Mouse (Mus musculus): ENCODE results near the gene Acta2.

The Acta2 gene

DNA sequence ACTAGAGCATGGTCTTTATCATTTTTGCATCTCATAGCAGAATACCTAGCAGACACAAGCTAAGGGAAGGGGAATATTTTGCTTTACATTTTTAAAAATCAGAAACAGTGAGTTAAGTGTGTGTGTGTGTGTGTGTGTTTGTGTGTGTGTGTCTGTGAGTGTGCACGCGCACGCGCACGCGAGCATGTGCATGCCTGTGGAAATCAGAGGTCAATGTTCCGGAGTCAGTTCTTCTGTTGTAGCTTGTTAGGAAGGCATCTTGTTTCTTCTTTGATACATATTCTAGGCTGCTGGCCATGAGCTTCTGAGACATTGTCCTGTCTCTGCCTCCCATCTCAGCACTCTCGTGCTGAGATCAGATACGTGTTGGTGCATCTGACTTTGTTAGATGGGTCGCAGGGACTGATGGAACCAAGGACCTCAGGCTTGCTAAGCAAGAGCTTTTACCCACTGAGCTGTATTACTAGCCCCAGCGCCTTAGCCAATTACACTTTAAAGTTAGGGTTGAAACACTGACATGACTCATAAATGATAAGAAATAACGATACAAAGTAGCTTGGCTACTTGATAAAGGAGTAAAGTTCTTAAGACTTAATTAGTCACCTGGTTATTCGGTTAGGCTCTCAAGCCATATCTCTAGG is 15.6 kb upstream of the Acta2 start:
- in situ Hi-C loops (cut with MboI, MseI) = no loop called here

DNA sequence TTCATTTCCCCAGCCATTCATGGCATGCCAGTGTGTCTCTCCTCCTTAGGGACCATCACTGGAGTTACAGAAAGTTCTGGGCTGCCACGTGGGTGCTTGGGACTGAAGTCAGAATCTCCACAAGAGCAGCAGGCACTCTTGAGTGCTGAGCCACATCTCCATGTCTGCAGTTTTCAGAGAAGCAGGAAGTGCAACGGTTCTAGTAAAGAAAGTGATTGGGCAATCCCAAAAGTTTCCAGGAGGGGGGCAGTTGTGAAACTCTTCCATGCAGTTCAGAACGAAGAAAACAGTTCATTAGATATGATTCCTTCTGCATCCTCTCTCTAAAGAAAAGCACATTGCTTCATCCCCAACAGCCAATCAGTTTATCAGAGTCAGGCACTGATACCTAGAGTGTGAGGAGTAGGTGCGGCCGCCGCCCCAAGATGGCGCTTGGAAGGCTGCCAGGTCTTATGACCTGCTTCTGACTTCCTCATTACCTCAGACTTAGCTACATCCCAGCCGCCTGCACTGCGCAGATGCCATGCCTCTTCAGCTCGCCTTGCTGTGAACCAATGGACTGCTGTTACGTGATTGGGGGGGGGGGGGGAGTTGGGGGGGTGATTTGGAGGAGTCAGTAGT is 14.8 kb upstream of the Acta2 start:
- in situ Hi-C loops (cut with MboI, MseI) = no loop called here

DNA sequence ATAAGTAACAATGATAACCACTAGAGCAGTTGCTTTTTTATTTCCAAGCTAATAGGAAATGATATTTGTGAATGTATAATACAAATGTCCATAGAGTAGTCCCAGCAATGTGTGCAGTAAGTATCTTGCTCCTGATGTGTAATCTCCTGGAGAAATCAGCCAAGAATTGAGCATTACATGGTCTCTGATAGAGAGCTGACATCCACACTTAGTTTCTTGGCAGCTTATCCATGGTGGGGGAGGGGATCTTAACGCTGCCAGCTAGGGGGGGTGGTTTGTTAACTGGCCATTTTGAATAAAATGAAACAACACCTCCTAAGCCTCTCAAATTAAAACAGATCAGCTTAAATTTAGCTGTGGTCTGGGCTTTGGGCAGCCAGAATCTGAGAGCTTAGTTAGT is 13.6 kb upstream of the Acta2 start:
- in situ Hi-C loops (cut with MboI, MseI) = no loop called here

DNA sequence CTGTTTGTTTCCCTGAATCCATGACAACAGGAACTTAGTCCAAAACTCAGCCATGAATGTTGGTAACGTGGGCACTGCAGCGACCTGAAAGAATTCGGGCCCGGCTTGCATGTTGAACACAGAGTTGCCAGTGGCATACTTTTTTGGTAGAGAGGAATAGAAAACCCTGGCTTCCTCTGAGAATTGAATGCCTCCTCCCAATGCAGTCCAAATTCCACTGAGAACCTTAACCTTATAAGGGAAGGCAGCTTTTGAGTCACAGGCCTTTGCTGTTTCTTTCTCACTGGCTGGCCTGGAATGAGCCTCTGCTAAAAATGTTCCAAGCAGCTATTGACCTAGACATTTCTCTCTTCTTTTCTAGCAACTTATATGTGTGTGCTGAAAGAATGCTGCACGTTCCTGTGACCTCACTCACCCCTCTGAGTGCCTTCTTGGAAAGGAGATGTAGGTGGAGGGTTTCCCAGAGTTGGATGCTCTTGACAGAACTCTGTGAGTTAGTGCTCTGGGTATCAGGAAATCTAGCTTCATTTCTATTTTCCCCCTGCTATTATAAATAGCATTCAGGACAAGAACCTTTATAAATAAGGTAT is 10.3 kb upstream of the Acta2 start:
- in situ Hi-C loops (cut with MboI, MseI) = no loop called here

DNA sequence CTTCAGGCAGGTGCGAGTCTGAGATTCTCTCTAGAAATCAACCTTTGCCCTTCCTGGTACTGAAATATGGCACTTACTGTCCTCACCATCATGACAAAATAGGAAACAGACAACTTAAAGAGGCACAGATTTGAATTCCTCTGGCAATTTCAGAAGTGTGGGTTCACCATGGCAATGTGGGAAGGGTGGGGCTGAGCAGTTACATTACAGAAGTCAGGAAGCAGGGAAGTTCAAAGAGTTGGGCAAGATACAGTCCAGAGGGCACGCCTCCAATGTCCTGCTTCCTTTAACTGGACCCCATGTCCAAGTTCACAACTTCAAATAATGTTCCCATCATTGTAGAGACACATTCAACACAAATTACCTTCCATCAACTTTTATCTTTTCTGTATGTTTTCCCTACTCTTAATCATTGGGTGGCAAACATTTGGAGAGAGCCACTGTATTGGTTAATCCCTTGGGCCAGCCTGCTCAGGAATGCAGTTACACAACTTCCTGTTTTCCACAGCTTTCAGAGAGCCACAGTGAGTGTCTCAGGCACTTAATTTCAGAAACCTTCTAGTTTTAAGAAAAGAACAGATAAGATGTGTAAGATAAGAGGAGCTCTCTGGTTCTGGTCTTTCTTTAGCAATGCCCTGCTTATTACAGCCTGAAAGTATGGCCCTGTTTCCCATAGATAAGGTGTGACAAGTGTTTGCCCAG is 7.0 kb upstream of the Acta2 start:
- in situ Hi-C loops (cut with MboI, MseI) = no loop called here

DNA sequence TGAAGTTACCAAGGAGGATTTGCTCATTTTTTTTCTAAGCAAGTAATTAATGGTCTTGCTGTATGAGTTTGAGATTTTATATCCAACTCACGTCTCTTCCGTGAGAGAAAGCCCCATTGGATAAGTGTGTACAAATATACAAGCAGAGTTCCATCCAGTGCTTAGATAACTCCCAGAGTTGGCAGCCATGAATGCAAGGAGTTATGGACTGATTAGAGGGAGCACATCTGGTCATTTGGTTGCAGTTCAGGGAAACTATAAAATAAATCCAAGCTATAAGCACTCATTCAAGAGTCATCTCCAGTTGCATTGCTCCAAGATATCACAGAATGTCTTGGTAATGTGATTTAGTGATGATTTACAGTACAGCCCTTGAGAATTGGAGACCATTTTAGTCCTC is 1.5 kb upstream of the Acta2 start:
- in situ Hi-C loops (cut with MboI, MseI) = no loop called here

DNA sequence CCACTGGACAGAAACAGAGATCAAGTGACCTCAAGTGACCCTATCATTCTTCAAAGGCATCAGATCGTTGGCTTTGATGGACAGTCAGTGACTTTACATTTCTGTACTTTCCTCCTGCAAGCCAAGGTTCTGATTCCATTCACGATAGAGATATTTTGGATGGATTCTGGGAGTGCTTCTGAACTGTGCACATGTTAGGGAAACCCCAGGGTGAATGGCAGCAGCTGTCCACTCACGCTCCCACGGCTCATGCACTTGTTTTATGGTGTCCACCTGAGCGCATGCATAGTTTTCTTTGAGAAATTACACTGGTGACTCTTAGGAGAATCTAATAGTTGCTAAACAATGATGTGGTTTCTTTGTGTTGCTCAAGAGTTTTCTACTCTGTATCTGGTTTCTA is 759 bp upstream of the Acta2 start:
- in situ Hi-C loops (cut with MboI, MseI) = no loop called here

DNA sequence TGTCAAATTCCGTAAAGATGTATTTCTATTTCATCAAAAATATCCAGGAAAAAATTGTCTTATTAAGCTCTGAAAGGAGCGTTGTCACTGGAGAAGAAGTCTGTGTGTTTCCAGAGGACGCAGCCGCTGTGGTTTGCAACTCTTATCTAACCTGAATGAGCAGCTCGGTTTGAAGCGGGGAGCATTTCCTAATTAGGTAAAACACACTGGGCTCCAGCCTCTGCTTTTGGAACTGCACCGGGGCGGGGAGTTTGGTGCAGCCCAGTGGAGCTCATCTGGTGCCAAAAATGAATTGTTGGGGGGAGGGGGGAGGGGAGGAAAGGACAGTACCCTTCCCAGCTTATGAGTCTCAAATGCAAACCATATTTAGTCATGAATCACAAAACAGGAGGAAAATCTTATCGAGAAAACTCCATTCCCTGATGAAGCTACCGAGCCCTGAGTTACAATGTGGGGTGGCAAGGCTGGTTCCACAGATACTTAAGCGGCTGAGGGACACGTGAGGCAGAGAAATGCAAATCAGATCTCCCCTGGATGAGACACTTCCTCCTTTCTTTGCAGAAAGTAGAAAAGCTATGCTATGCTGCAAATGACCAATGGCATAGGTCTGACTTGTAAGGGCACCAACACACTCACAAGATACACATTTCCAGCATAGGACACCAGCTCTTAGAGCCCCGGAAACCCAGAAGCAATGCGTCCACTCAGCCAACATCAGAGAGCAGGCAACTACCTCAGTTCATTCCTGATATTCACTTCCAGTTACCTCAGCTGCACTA is 1.1 kb downstream of the Acta2 start:
- in situ Hi-C loops (cut with MboI, MseI) = no loop called here

DNA sequence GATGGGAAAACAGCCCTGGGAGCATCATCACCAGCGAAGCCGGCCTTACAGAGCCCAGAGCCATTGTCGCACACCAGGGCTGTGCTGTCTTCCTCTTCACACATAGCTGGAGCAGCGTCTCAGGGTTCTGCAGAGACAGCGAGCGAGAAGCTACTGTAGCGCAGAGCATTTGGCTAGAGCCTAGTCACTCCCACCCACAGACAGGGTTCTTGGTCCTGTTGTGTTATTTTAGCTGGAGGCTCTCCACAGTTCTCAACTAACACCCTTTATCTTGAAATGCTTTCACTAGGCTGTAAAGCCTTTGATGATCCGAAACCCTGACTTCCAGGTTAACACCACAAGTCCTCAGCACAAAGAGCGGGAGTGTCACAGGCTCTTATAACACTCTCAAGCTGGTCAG is 2.9 kb downstream of the Acta2 start:
- in situ Hi-C loops (cut with MboI, MseI) = no loop called here

DNA sequence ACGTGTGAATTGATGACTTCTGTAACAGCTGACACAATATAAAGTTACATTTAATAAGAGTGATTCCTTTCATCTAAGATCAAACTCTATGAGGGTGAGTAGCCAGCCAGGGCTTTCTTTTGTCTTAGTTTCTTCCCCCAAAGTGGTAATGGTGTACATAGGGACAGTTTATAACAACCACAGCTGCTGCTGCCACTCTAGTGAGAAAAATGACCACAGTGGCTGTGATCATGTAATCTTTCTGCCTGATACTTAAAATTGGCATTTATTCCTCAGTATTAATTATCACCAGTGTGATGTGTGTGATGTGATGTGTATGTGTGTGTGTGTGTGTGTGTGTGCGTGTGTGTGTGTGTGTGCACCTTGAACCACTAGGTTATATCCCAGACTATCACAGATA is 3.5 kb downstream of the Acta2 start:
- in situ Hi-C loops (cut with MboI, MseI) = no loop called here

DNA sequence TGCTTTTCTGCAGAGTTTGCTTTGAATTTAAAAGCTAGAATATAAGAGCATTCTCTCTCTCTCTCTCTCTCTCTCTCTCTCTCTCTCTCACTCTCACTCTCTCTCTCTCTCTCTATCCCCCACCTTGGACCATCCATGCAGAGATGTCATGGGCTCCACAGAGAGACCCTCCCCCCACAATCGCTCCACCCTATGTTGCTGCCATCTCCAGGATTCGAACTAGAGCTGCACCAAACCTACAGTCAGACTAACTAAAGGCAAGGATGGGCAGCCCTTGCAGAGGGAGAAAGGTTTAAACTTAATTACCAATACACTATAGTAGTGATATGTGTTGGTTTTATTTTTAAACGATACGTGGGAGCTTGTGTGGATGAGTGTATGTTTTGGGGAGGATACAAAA is 4.8 kb downstream of the Acta2 start:
- in situ Hi-C loops (cut with MboI, MseI) = no loop called here

DNA sequence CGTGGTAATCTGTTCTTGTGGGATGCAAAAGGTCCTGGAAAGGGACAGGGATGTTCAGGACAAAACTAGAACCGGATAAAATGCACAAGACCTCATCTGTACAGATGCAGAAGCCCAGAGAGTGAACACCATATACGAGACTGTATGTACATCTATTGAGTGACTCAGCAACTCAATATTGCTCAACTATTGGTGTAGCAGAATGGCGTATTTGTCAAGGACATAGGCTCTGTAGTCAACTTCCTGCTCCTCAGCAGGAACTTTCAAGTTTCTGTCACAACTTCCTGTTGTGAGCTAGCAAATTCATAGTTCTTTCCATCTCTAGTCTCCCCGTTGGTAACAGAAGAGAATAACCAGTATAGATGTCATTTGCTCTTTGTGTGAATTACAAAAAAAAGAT is 6.8 kb downstream of the Acta2 start:
- in situ Hi-C loops (cut with MboI, MseI) = loop anchor here (10.0 kb wide), 2 partner anchors 56 to 1326 kb away; no protein-coding TSS in a partner anchor

DNA sequence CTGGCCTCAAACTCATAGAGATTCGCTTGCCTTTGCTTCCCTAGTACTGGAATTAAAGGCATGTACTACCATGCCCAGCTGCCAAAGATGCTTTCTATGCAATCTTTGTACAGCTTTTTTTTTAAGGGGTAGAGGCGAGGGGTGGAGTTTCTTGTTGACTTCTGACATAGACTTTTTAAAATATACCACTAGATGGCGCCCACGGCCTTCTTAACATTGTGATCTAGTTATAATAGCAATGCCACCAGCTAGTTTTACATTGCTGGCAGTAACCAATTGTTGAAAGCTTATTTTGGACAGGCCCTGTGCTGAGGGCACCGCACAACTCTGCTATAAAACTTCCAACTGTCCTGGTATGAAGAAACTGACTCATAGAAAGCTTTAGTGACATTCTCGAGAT is 11.3 kb downstream of the Acta2 start:
- in situ Hi-C loops (cut with MboI, MseI) = loop anchor here (5.0 to 10.0 kb wide), 6 partner anchors 48 to 1331 kb away; partner anchors contain the start of gene Fas (in 1 of the 2)

DNA sequence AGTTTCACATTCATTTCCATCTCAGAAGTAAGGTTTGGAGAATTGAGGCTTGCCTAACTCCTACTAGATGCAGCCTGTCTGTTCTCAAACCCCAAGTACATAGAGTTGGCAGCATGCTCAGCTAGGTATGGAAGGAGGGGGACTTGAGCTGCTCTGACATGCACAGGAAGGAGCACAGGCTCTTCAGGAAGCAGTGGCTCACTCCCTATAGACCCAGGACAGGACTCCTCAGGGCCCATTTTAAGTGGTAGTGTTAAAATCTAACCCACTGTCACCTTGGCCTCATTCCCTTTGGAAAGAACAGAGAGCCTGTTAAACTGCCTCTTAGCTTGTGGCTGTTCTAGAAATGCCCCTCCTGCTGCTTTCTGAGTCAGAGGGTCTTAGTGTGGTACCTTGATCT is 12.5 kb downstream of the Acta2 start:
- in situ Hi-C loops (cut with MboI, MseI) = loop anchor here (5.0 to 10.0 kb wide), 6 partner anchors 49 to 1332 kb away; partner anchors contain the start of gene Fas (in 1 of the 2)

DNA sequence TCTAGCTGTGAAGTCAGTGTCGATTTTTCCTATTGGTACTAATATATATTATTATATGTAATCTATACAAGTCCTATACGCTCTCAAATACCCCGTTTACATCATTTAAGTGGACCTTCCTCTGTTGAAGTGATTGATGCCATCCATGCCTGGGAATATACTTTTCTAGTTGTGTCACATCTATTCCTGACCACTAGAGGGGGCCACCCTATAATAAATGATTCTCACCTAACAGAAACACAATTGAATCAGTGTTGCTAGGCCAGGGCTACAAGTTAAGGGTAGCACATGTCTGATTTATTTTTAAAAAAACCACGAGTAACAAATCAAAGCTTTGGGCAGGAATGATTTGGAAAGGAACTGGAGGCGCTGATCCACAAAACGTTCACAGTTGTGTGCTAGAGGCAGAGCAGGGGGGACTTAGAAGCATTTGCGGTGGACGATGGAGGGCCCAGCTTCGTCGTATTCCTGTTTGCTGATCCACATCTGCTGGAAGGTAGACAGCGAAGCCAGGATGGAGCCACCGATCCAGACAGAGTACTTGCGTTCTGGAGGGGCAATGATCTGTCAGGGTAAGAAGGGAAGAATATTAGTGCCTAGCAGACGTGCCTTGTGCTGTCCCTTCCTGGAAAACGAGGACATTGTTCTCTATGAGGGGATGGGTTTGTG is 14.0 kb downstream of the Acta2 start:
- in situ Hi-C loops (cut with MboI, MseI) = loop anchor here (5.0 to 10.0 kb wide), 6 partner anchors 51 to 1333 kb away; partner anchors contain the start of gene Fas (in 1 of the 2)

DNA sequence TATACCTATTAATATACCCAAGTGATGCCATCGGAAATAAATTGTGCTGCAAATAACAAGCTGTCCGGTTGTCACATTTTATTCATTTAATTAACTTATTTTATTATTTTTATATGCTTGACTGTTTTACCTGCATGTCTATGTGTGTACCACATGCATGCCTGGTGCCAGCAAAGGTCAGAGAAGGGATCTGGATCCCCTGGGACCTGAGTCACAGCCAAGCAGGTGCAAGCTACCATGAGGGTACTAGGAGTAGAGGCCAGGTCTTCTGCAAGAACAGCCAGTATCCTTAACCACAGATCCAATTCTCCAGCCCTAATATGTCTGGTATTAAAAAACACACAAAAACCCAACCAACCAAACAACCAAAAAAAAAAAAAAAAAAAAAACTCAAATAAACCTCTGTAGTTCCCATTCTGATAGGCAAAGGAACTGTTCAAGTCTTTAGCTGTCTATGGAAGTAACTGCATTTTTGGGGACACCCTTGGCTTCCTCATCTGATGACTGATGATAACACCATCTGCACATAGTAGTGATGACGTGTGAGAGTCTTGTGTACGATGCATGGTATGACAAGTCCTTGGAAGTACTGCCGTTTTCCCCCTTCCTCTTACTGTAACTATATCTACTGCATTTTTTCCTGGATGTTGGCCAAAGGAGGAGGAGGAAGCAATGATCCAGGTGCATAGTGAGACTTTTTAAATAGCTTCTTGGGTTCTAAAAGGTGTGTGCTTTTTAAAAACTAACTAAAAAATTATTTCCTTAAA is 14.9 kb downstream of the Acta2 start:
- in situ Hi-C loops (cut with MboI, MseI) = loop anchor here (5.0 to 10.0 kb wide), 6 partner anchors 52 to 1334 kb away; partner anchors contain the start of gene Fas (in 1 of the 2)

DNA sequence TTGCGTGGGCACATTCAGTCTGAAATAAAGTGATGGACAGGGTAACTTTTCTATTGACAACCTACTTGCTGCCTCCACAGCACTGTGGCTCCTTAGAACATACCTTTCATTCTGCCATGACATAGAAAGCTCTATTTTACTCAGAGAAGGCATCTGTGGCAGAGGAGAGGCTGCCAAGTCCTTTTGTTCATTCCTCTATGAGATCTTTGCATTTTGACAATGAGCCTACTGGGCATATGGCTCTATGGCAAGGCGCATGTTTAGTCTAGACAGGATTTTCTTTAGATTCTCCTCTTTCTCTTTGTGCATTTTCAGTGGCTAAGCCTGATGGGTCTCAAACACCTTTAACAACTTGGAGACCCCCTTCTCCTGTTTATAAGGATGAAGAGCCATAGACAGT is 17.6 kb downstream of the Acta2 start:
- in situ Hi-C loops (cut with MboI, MseI) = no loop called here

DNA sequence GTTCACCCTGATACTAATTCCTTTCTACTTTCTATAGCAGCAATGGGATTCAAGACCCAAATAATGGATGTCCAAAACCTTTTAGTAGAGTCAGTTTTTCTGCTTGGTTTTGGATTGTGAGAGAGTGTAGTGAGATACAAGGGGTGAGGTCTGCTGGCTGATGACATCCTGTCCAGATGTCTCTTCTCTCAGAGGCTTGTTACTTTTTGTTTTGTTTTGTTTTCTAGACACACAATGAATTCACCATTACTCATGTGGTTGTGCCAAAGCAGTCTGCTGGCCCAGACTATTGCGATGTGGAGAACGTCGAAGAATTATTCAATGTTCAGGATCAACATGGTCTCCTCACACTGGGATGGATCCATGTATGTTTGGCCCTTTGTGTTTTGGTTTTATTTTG is 19.3 kb downstream of the Acta2 start:
- in situ Hi-C loops (cut with MboI, MseI) = no loop called here

DNA sequence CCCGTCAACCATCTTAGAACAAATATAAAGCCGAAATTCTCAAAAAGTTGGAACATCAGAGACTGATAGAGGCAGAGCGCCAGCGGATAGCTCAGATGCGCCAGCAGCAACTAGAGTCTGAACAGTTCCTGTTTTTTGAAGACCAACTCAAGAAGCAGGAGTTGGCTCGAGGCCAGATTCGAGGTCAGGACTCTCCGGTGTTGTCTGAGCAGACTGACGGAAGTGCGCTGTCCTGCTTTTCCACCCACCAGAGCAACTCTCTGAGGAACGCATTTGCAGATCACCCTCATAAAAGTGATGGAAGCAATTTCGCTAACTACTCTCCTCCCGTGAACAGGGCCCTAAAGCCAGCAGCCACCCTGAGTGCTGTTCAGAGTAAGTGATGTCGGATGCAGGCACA is 21.4 kb downstream of the Acta2 start:
- in situ Hi-C loops (cut with MboI, MseI) = no loop called here

DNA sequence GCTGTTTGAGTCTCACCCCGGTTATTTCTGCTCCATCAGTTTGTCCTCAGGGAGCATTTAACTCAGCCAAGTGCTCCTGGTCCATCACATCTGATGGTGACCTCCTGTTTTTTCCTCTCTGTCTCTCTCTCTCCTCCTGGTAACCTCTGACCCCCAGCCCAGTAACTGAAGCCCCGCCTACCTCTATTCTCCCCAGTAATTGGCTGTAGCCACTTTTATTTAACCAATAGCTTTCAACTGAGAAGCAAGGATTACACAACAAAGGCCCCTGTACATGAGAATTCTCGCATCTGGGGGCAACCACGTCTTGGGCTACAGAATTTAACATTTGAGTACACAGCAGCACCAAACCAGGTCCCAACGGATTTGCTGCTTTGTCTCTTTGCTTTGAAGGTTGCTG is 23.1 kb downstream of the Acta2 start:
- in situ Hi-C loops (cut with MboI, MseI) = no loop called here

Measured in T-helper 17 cell (primary cell).